Mouse (Mus musculus) spleen, adult 2 months (tissue): ENCODE data around the gene Dpyd.

Experiments
- CTCF ChIP-seq: fragments of 200-500 bp; IDR thresholded peaks from 2 replicates; pipeline ENCODE4 v1.5.1; 2011; ENCODE audit warnings: mild to moderate bottlenecking, inconsistent platforms; ENCODE audit not compliant: insufficient read depth, insufficient read length, insufficient replicate concordance; ENCODE audit errors: extremely low read depth
- POLR2A ChIP-seq: fragments of 200-500 bp; IDR thresholded peaks from 2 replicates; pipeline ENCODE4 v1.6.1; 2011; ENCODE audit warnings: low read depth, low read length, inconsistent platforms

- TF ChIP-seq CTCF (no peak), POLR2A (no peak)
Observed at GRCm38 (mm10) chr3:118570197-118570596, 8.3 kb downstream of the Dpyd start.
